Mouse (Mus musculus): ENCODE data around the gene Wdtc1. TPM values are rescaled to one million over a fixed set of nuclear protein-coding genes. Genes with fewer than 3 reads are reported as not detected.

Wdtc1 gene
- polyA plus RNA-seq, 1 experiment: 49.1 TPM

DNA sequence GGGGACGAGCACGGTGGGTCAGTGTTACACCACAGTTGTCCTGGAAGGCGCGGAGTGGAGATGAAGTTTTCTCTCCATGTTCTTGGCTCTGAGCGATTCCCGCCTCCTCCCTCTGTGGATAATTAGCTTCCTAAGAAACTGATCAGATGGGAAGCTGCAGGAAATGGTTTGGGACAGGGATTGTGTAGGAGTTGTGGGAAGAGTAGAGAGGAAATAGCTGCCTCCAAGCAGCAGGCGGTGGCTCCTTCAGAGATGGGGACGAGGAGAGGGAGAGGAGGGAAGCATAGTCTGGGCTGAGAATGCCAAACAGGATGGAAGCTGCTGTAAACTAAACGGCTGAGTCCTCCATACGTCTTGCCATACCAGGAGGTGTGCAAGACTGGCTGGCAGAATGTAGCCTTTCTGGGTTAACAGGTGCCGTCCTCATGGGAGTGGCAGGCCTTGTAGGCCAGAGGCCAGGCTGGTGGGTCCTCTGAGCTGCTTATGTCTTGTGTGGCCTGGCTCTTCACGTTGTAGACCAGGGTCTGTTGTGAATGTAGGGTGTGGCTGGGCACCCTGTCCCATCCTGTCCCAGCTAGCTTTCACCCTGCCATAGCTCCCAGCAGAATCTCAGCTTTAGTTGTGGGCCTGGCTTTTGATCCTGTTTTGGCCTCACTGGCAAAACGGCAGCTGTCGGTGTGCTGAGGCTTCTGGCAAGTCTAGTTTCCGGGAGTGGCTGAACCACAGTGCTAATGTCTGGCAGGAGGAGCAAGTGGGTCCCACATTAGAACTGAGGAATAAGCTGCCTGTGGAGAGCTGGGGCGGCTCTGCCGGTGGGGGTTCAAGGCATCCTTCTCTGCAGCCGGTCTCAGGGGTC lies 38.1 kb upstream of the Wdtc1 start:
- Histone ChIP-seq H3K4me3 (replicated peaks; ENCODE audit: extremely low read depth, low read depth, low read length) (no peak overlapping the region), H3K4me1 (ENCODE audit: control insufficient read depth, insufficient read depth, low read length) (peaks cover 29% of the 10 kb centered on the region)
- WGBS: 40% methylated on average over 18 of the region's 18 CpGs
- TF ChIP-seq POLR2A (IDR thresholded peaks at IDR 0.05; ENCODE audit: borderline replicate concordance, extremely low read depth, low read depth, low read length): no peak
- TF ChIP-seq CTCF (IDR thresholded peaks at IDR 0.05; ENCODE audit: insufficient read depth, low read length): no peak
- no peak for DNase-seq

DNA sequence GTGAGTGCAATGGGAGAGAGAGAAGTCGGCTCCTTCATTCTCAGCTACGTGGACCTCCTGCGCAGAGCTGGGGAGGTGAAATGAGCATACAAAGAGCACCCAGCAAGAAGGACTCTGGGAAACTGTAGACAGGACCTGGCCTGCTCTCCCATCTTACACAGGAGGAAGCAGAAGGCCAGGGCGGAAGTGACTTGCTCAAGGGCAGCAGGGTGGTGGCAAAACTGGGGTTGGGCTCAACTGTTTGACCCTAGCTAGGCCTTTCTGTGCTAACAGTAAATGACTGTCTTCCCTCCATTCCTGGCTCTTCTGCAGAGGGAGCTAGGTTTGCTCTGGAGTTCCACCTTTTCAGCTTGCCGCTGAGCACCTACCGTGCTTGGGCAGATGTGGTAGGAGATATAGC lies 37.3 kb upstream of the Wdtc1 start:
- DNase-seq: no peak
- Histone ChIP-seq H3K4me3 (replicated peaks; ENCODE audit: extremely low read depth, low read depth, low read length) (no peak overlapping the region), H3K4me1 (ENCODE audit: control insufficient read depth, insufficient read depth, low read length) (peaks cover 29% of the 10 kb centered on the region)
- no peak for TF ChIP-seq POLR2A (IDR thresholded peaks at IDR 0.05; ENCODE audit: borderline replicate concordance, extremely low read depth, low read depth, low read length)
- no peak for TF ChIP-seq CTCF (IDR thresholded peaks at IDR 0.05; ENCODE audit: insufficient read depth, low read length)
- WGBS: 79% methylated on average over 6 of the region's 6 CpGs

- Histone ChIP-seq H3K4me1 (ENCODE audit: control insufficient read depth, insufficient read depth, low read length) (peaks cover 29% of the 10 kb centered on the region), H3K4me3 (replicated peaks; ENCODE audit: extremely low read depth, low read depth, low read length) (no peak overlapping the region)
- TF ChIP-seq CTCF (IDR thresholded peaks at IDR 0.05; ENCODE audit: insufficient read depth, low read length) (no peak), POLR2A (IDR thresholded peaks at IDR 0.05; ENCODE audit: borderline replicate concordance, extremely low read depth, low read depth, low read length) (no peak)
- 61% methylated on average over 2 of the region's 2 CpGs for WGBS
- DNase-seq: no peak
Observed at GRCm38 (mm10) chr4:133390042-133390441, 36.8 kb upstream of the Wdtc1 start.

GRCm38 (mm10) chr4:133388781-133389552 lies 35.7 kb upstream of the Wdtc1 start:
- H3K4me1 ChIP-seq (ENCODE audit: control insufficient read depth, insufficient read depth, low read length): peaks cover 26% of the 10 kb centered on the region
- WGBS: 45% methylated on average over 16 of the region's 16 CpGs
- no peak for DNase-seq
- TF ChIP-seq POLR2A (IDR thresholded peaks at IDR 0.05; ENCODE audit: borderline replicate concordance, extremely low read depth, low read depth, low read length) (no peak), CTCF (IDR thresholded peaks at IDR 0.05; ENCODE audit: insufficient read depth, low read length) (no peak)
- H3K4me3 ChIP-seq (replicated peaks; ENCODE audit: extremely low read depth, low read depth, low read length): no peak overlapping the region

DNA sequence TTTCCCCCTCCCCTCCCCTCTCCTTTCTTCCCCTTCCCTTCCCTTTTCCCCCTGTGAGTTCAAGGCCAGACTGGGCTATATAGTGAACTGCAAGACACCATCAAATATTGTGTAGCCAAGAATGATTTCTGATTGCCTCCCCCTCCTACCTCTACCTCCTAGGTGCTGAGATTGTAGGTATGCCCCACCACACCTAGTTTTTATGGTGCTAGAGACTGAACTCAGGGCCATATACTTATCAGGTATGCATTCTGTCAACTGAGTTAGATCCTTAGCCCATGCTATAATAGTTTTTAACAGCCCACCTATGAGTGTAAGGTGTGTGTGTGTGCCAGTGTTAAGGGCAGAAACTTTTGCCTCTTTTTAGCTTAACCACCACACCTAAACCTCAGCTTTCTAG lies 33.8 kb upstream of the Wdtc1 start:
- no peak for DNase-seq
- TF ChIP-seq POLR2A (IDR thresholded peaks at IDR 0.05; ENCODE audit: borderline replicate concordance, extremely low read depth, low read depth, low read length) (no peak), CTCF (IDR thresholded peaks at IDR 0.05; ENCODE audit: insufficient read depth, low read length) (no peak)
- no peak overlapping the region for H3K4me3 ChIP-seq (replicated peaks; ENCODE audit: extremely low read depth, low read depth, low read length)

GRCm38 (mm10) chr4:133386061-133386797 lies 32.9 kb upstream of the Wdtc1 start:
- 76% methylated on average over 7 of the region's 7 CpGs for WGBS
- no peak overlapping the region for H3K4me3 ChIP-seq (replicated peaks; ENCODE audit: extremely low read depth, low read depth, low read length)
- no peak for TF ChIP-seq POLR2A (IDR thresholded peaks at IDR 0.05; ENCODE audit: borderline replicate concordance, extremely low read depth, low read depth, low read length)
- TF ChIP-seq CTCF (IDR thresholded peaks at IDR 0.05; ENCODE audit: insufficient read depth, low read length): no peak
- peaks cover 19% of the 10 kb centered on the region for H3K4me1 ChIP-seq (ENCODE audit: control insufficient read depth, insufficient read depth, low read length)
- no peak for DNase-seq

More for the DNA sequence above, 33.8 kb upstream of the Wdtc1 start:
- H3K4me1 ChIP-seq (ENCODE audit: control insufficient read depth, insufficient read depth, low read length): peaks cover 26% of the 10 kb centered on the region

GRCm38 (mm10) chr4:133381141-133381540 lies 27.9 kb upstream of the Wdtc1 start:
- Histone ChIP-seq H3K4me3 (replicated peaks; ENCODE audit: extremely low read depth, low read depth, low read length) (no peak overlapping the region), H3K4me1 (ENCODE audit: control insufficient read depth, insufficient read depth, low read length) (peaks cover 11% of the 10 kb centered on the region)
- DNase-seq: no peak
- TF ChIP-seq POLR2A (IDR thresholded peaks at IDR 0.05; ENCODE audit: borderline replicate concordance, extremely low read depth, low read depth, low read length) (no peak), CTCF (IDR thresholded peaks at IDR 0.05; ENCODE audit: insufficient read depth, low read length) (no peak)
- WGBS: 64% methylated on average over 8 of the region's 8 CpGs

GRCm38 (mm10) chr4:133380532-133380931 lies 27.3 kb upstream of the Wdtc1 start:
- DNase-seq: no peak
- WGBS: 76% methylated on average over 6 of the region's 6 CpGs
- TF ChIP-seq POLR2A (IDR thresholded peaks at IDR 0.05; ENCODE audit: borderline replicate concordance, extremely low read depth, low read depth, low read length) (no peak), CTCF (IDR thresholded peaks at IDR 0.05; ENCODE audit: insufficient read depth, low read length) (no peak)
- Histone ChIP-seq H3K4me3 (replicated peaks; ENCODE audit: extremely low read depth, low read depth, low read length) (no peak overlapping the region), H3K4me1 (ENCODE audit: control insufficient read depth, insufficient read depth, low read length) (peaks cover 11% of the 10 kb centered on the region)

- 49% methylated on average over 3 of the region's 3 CpGs for WGBS
- H3K4me1 ChIP-seq (ENCODE audit: control insufficient read depth, insufficient read depth, low read length): peaks cover 11% of the 10 kb centered on the region
- TF ChIP-seq POLR2A (IDR thresholded peaks at IDR 0.05; ENCODE audit: borderline replicate concordance, extremely low read depth, low read depth, low read length) (no peak), CTCF (IDR thresholded peaks at IDR 0.05; ENCODE audit: insufficient read depth, low read length) (no peak)
- H3K4me3 ChIP-seq (replicated peaks; ENCODE audit: extremely low read depth, low read depth, low read length): no peak overlapping the region
- DNase-seq: no peak
Observed at GRCm38 (mm10) chr4:133379861-133380260, 26.6 kb upstream of the Wdtc1 start.
